Mouse (Mus musculus) heart, adult 2 months (tissue): ENCODE data around the gene Map7d1. TPM values are rescaled to one million over a fixed set of nuclear protein-coding genes. Genes with fewer than 3 reads are reported as not detected.
A peak's percentile ranks its signal among the peaks of the same experiment; 100 is the strongest.

Experiments used
- DNase-seq, 2 experiments: peaks; one replicate each; pipeline ENCODE4 v3.0.0; 2021
- H3K27ac ChIP-seq: fragments of 200-600 bp; 2 replicates; pipeline ENCODE4 v1.8.1; 2022
- H3K27me3 ChIP-seq: fragments of 200-500 bp; 2 replicates; pipeline ENCODE4 v1.6.1; 2012; ENCODE audit warnings: mild to moderate bottlenecking, low read length, inconsistent platforms, mixed read lengths; ENCODE audit not compliant: control insufficient read depth, insufficient read depth
- H3K36me3 ChIP-seq: fragments of 200-500 bp; 2 replicates; pipeline ENCODE4 v1.6.1; 2012; ENCODE audit warnings: low read length, inconsistent platforms; ENCODE audit not compliant: control insufficient read depth, insufficient read depth
- H3K4me1 ChIP-seq: fragments of 200-500 bp; 2 replicates; pipeline ENCODE4 v1.6.1; 2011; ENCODE audit warnings: low read length; ENCODE audit not compliant: control insufficient read depth, insufficient read depth
- H3K4me3 ChIP-seq: fragments of 200-600 bp; 2 replicates; pipeline ENCODE4 v1.8.1; 2022
- H3K79me2 ChIP-seq: fragments of 200-500 bp; replicated peaks from 2 replicates; pipeline ENCODE4 v1.6.1; 2012; ENCODE audit warnings: mild to moderate bottlenecking, inconsistent platforms, low read length, moderate library complexity, mixed read lengths; ENCODE audit not compliant: control insufficient read depth, insufficient read depth
- H3K9ac ChIP-seq: fragments of 200-500 bp; 2 replicates; pipeline ENCODE4 v1.6.1; 2012; ENCODE audit warnings: low read depth, mild to moderate bottlenecking, control low read depth, inconsistent platforms, low read length, mixed read lengths
- CTCF ChIP-seq: fragments of 200-600 bp; IDR thresholded peaks from 2 replicates; pipeline ENCODE4 v1.8.1; 2022; ENCODE audit warnings: antibody characterized with exemption, mild to moderate bottlenecking, moderate library complexity
- EP300 ChIP-seq: fragments of 200-500 bp; IDR thresholded peaks from 2 replicates; pipeline ENCODE4 v1.6.1; 2011; ENCODE audit warnings: low read depth, low read length, control low read depth; ENCODE audit not compliant: insufficient read depth
- POLR2A ChIP-seq: fragments of 200-500 bp; IDR thresholded peaks from 2 replicates; pipeline ENCODE4 v1.6.1; 2011; ENCODE audit warnings: mild to moderate bottlenecking, low read depth, low read length, control low read depth; ENCODE audit not compliant: insufficient read depth
- WGBS: fragments of 180-500 bp; shearing (Covaris S2); methylation state at CpG from one replicate; pipeline ENCODE4 v1.1.7; 2018; 5-methylcytosine and 5-hydroxymethylcytosine counted together
- intact Hi-C: fragments of 180-260 bp; cut with DNase I; formaldehyde crosslinking; loops from one replicate; pipeline ENCODE4 v1.15.1; 2025
- polyA plus RNA-seq: library from polyadenylated mRNA; depleted of rRNA; stranded (reverse); fragments of >200 nt; gene quantifications from 2 replicates; pipeline ENCODE4 v1.2.3, GENCODE M21; 2012
- total RNA-seq, 2 experiments: library from RNA; stranded (reverse); gene quantifications; 2 replicates each; pipeline ENCODE4 v1.2.3; 2021

Map7d1 gene
- total and polyA plus RNA-seq, 3 experiments = 161 to 267 (median 253) TPM

DNA sequence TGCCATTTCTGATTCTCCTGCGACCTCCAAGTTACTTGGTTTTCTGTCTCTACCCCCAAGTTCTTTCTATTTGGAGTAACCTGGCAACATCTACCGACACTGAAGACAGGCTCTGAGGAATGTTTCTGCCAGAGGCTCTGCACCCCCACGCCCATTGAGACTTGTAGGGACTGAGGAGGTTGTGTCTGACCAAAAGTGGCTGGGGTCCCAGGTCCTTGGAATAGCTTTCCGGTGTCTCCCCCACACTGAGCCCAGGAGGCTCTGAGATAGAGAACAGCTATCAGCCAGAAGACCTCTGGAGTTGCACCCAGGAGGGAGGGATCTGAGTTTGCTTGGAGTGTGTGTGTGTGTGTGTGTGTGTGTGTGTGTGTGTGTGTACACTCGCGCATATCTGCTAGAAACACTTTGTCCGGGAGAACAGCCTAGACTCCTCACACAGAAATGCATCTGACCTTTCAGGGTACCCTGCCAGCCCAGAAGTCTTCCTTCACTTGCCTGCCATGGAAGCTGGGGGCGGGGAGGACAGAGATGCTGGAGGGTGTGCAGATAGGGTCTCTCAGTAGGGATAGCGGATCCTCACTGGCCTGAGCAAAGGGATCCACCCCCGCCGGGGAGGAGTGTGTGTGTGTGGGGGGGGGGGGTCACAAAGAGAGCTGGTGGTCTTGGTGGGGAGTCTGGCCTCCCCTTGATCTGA, 31.3 kb upstream of the Map7d1 start:
- WGBS = 27% methylated on average over 11 of the region's 11 CpGs
- Histone ChIP-seq H3K27ac (no peak overlapping the region), H3K36me3 (no peaks in the 10 kb centered on the region), H3K4me3 (no peak overlapping the region), H3K4me1 (peaks cover 3% of the 10 kb centered on the region), H3K79me2 (no peaks in the 10 kb centered on the region), H3K9ac (no peak overlapping the region), H3K27me3 (peaks cover 5% of the 10 kb centered on the region)
- no peak for DNase-seq
- TF ChIP-seq CTCF = no peak
- no peak for TF ChIP-seq EP300
- TF ChIP-seq POLR2A = no peak
- intact Hi-C loops = no loop called here

DNA sequence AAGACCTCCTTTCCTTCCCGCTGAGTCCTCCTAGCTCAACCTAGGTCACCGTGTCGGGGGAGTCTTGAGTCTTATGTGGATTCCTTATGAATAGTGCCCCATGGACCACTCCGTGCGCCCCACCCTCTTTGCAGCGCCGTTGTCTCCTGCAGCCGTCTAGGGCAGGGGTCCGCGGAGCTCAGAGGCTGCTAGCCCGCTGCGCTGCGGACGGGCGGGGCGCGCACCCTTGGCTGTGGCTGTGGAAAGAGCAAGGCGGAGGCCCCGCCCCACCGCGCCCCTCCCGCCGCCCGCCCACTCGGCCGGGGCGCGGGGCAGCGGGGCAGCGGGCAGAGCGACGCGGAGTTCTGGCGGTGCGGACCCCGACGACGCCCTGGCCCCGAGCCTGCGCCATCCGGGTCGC, 30.3 kb upstream of the Map7d1 start, which contains the start of gene Col8a2:
Gene Col8a2 (plus strand): TSS at position 302 of the 400 bp plus-strand sequence.
- no peaks in the 10 kb centered on the region for H3K36me3 ChIP-seq
- peaks cover 3% of the 10 kb centered on the region for H3K4me1 ChIP-seq
- TF ChIP-seq POLR2A (no peak), CTCF (no peak), EP300 (no peak)
- no peak within 1 kb of the TSS for H3K27ac ChIP-seq
- peak; percentile 51 to 53 for DNase-seq
- peaks cover 5% of the 10 kb centered on the region for H3K27me3 ChIP-seq
- intact Hi-C loops = no loop called here
- peak within 1 kb of the TSS; percentile 15 for H3K9ac ChIP-seq
- WGBS = 2% methylated on average over 20 of the region's 42 CpGs
- H3K4me3 ChIP-seq = peak within 1 kb of the TSS; percentile 31
- no peaks in the 10 kb centered on the region for H3K79me2 ChIP-seq

DNA sequence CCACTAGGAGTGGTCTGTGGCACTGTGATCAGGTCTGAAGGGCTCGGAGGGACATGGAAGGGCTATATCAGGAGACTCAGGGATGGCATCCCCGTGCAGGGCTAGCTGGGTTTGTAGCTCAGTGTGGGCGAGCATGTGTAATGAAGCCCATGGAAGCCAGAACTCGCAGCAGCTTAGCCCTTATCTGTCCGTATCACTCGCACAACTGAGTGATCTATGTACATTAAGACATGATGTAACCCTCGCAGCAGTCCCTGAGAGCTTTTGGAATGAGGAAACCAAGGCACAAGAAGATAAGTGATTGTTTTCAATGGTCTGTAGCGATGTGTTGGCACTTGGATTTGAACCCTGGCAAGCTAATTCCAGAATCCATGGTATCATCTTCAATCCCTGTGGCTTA, 27.4 kb upstream of the Map7d1 start:
- Histone ChIP-seq H3K36me3 (no peaks in the 10 kb centered on the region), H3K4me1 (peaks cover 3% of the 10 kb centered on the region), H3K27me3 (peaks cover 5% of the 10 kb centered on the region), H3K79me2 (no peaks in the 10 kb centered on the region), H3K9ac (no peak overlapping the region), H3K4me3 (no peak overlapping the region), H3K27ac (no peak overlapping the region)
- TF ChIP-seq POLR2A = no peak
- TF ChIP-seq EP300 = no peak
- no peak for TF ChIP-seq CTCF
- 81% methylated on average over 8 of the region's 8 CpGs for WGBS
- intact Hi-C loops = no loop called here
- no peak for DNase-seq

DNA sequence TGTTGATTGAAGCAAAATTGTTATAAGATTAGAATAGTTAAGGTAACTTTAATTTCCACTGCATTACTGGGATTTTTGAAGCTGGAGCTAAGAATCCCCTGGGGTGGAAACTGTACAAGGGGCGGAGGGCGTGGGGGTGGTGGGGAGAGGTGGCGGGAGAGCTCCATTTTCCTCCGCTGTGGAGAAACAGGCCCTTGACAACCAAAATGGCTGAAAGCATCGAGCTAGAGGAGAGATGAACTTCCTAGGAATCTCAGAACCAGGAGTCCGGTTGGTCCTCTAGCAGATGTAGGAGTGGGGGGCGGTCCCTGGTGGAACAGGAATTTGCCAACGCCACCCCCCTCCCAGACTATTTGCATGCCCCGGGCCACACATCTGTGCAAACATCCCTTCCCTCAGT, 25.6 kb upstream of the Map7d1 start:
- intact Hi-C loops = no loop called here
- Histone ChIP-seq H3K4me3 (no peak overlapping the region), H3K27ac (no peak overlapping the region), H3K36me3 (no peaks in the 10 kb centered on the region), H3K79me2 (no peaks in the 10 kb centered on the region), H3K4me1 (peaks cover 3% of the 10 kb centered on the region), H3K27me3 (peaks cover 3% of the 10 kb centered on the region), H3K9ac (no peak overlapping the region)
- WGBS = 75% methylated on average over 9 of the region's 9 CpGs
- TF ChIP-seq CTCF = no peak
- no peak for TF ChIP-seq POLR2A
- no peak for TF ChIP-seq EP300
- no peak for DNase-seq

DNA sequence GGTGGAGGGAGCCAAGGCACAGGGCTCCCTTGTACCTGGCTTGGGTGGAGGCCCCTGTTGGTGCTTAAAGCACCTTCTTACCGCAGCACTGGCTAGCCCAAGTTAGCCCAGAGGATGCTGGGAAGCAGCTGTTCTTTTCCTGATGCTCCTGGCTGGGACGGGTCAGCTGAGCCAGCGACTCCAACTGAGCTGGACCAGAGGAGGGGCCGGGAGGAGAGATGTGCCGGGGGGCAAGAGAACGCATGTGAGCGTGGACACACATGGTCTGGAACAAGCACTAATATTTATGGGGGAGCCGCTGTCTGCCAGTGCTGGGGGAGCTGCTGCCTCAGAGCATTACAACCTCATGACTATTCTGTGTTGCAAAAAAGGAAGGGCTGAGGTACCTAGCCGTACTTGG, 22.8 kb upstream of the Map7d1 start:
- Histone ChIP-seq H3K9ac (no peak overlapping the region), H3K4me3 (no peak overlapping the region), H3K27me3 (no peaks in the 10 kb centered on the region), H3K79me2 (no peaks in the 10 kb centered on the region), H3K4me1 (peaks cover 2% of the 10 kb centered on the region), H3K36me3 (no peaks in the 10 kb centered on the region), H3K27ac (no peak overlapping the region)
- TF ChIP-seq CTCF (no peak), POLR2A (no peak), EP300 (no peak)
- intact Hi-C loops = loop anchor here (1.0 kb wide), 1 partner anchor 30 kb away; no protein-coding TSS in a partner anchor
- no peak for DNase-seq
- 74% methylated on average over 9 of the region's 9 CpGs for WGBS

DNA sequence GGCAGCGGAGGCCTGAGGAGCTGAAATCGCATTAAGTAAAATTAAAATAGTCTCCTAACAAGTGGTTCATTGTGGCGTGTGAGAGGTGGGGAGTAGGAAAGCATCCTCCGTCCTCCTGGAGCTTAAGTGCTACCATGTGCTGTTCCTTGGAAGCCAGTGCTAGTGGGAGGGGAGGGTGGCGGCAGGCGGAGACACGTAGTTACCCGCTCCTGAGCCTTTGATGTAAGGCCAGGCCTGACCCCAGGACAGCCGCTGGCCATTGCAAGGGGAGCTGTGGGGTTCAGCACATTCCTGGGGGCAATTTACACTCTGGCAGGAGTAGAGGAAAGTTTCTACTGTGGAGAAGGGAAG, 22.4 kb upstream of the Map7d1 start:
- intact Hi-C loops = loop anchor here (1.0 kb wide), 1 partner anchor 31 kb away; no protein-coding TSS in a partner anchor
- DNase-seq = no peak
- Histone ChIP-seq H3K9ac (no peak overlapping the region), H3K36me3 (no peaks in the 10 kb centered on the region), H3K79me2 (no peaks in the 10 kb centered on the region), H3K4me1 (peaks cover 2% of the 10 kb centered on the region), H3K4me3 (no peak overlapping the region), H3K27me3 (no peaks in the 10 kb centered on the region), H3K27ac (no peak overlapping the region)
- WGBS = 58% methylated on average over 9 of the region's 9 CpGs
- TF ChIP-seq EP300 (no peak), CTCF (no peak), POLR2A (no peak)
